18 mouse cellular contexts compared by ENCODE assay signal in genomic region chr9:50135939-50136635, GRCm38 (mm10).
"Had no signal": no experiment of that assay in that cellular context is flagged by ENCODE, and none has a peak within 500 bp of the region (broad histone marks: within the 10 kb centered on the region; RNA-seq: fewer than 3 reads in every experiment).

No protein-coding gene starts in this region.

- H3K4me3 ChIP-seq: midbrain, embryonic 10.5 days; midbrain, embryonic 12.5 days; myocyte; neural tube, embryonic 13.5 days; neural tube, embryonic 15.5 days had no signal

- H3K27me3 ChIP-seq: midbrain, embryonic 12.5 days; neural tube, embryonic 13.5 days; neural tube, embryonic 15.5 days had no signal

- H3K9ac ChIP-seq: lung, embryonic 14.5 days; midbrain, embryonic 12.5 days; neural tube, embryonic 13.5 days; neural tube, embryonic 15.5 days had no signal

- H3K9me3 ChIP-seq: midbrain, embryonic 10.5 days; midbrain, embryonic 12.5 days; neural tube, embryonic 13.5 days; neural tube, embryonic 15.5 days had no signal

- ATAC-seq: midbrain, embryonic 16.5 days had no signal

- H3K4me2 ChIP-seq: lung, embryonic 14.5 days; midbrain, embryonic 12.5 days; neural tube, embryonic 13.5 days; neural tube, embryonic 15.5 days had no signal

- H3K36me3 ChIP-seq: midbrain, embryonic 10.5 days; midbrain, embryonic 12.5 days; neural tube, embryonic 13.5 days; neural tube, embryonic 15.5 days had no signal

- DNase-seq: lung, embryonic 14.5 days; lung, postnatal 10 days; lung, postnatal 4 days; midbrain, embryonic 14.5 days; retina, postnatal 1 day; right cerebral cortex, adult 18-20 months; right cerebral cortex, postnatal 25 days; right cerebral cortex, postnatal 4 days; spleen, adult 18-20 months; thymus, adult 2 months; thymus, postnatal 25 days; thymus, postnatal 4 days had no signal

- H3K27ac ChIP-seq: midbrain, embryonic 10.5 days; midbrain, embryonic 12.5 days; neural tube, embryonic 13.5 days; neural tube, embryonic 15.5 days had no signal
